Mouse (Mus musculus): ENCODE results near the gene Gm3182.
"Not testable (repeated sequence)": the region's sequence is repeated elsewhere in the genome, so short reads cannot be mapped to it uniquely, and the experiment has no call there.

The Gm3182 gene

DNA sequence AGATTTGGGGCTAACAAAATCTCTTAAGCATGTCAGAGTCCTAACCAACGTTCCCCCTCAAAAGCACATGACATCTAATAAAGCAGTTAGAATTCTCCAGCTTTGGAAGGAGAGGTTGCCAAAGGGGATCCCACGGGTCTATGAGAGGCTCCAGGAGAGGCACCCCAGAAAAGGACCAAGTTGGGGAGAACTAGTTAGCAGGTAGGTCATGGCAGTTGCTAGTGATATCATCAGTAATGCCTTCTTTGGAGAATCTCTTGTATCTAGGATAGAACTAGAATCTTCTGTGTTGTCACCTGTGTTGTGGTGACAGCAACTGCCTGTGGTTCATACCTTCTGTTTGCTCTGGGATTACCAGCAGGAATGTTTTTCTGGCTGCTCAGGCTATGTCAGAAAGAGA is at the start of gene Gm3182:
TSS of gene Gm3182 (plus strand) at position 301 of the 400 bp plus-strand sequence.
- DNase-seq (ENCODE audit: low read depth, low spot score) = not testable (repeated sequence)

- DNase-seq (ENCODE audit: low read depth, low spot score) = not testable (repeated sequence)
Observed at GRCm38 (mm10) chr14:4499425-4499824, 17.9 kb downstream of the Gm3182 start.

Data from WW6 (cell line).